Mouse (Mus musculus) embryonic facial prominence, embryonic 12.5 days (tissue): ENCODE data around the gene Mapk11. TPM values are rescaled to one million over a fixed set of nuclear protein-coding genes. Genes with fewer than 3 reads are reported as not detected.

Experiments
- ATAC-seq: fragments of 200-750 bp; cut with Nextera tagmentation; 2 replicates; pipeline ENCODE4 v1.8.0; 2017; ENCODE audit not compliant: insufficient number of reproducible peaks, insufficient read depth, low FRiP score, low TSS enrichment
- H3K27ac ChIP-seq: fragments of 300-500 bp; sonication (generic); 2 replicates; pipeline ENCODE4 v1.5.1; 2016; ENCODE audit warnings: mild to moderate bottlenecking
- H3K27me3 ChIP-seq: fragments of 300-500 bp; sonication (generic); 2 replicates; pipeline ENCODE4 v1.6.1; 2016; ENCODE audit warnings: mild to moderate bottlenecking, moderate library complexity
- H3K36me3 ChIP-seq: fragments of 300-500 bp; sonication (generic); 2 replicates; pipeline ENCODE4 v1.6.1; 2016; ENCODE audit warnings: mild to moderate bottlenecking
- H3K4me1 ChIP-seq: fragments of 300-500 bp; sonication (generic); 2 replicates; pipeline ENCODE4 v1.6.1; 2016
- H3K4me2 ChIP-seq: fragments of 300-500 bp; sonication (generic); replicated peaks from 2 replicates; pipeline ENCODE4 v1.6.1; 2016; ENCODE audit warnings: mild to moderate bottlenecking, moderate library complexity
- H3K4me3 ChIP-seq: fragments of 300-500 bp; sonication (generic); 2 replicates; pipeline ENCODE4 v1.5.1; 2016; ENCODE audit warnings: mild to moderate bottlenecking
- H3K9ac ChIP-seq: fragments of 300-500 bp; sonication (generic); 2 replicates; pipeline ENCODE4 v1.6.1; 2016; ENCODE audit warnings: mild to moderate bottlenecking, moderate library complexity
- H3K9me3 ChIP-seq: fragments of 300-500 bp; sonication (generic); 2 replicates; pipeline ENCODE4 v1.6.1; 2016; ENCODE audit warnings: mild to moderate bottlenecking, moderate library complexity
- WGBS: fragments of 180-500 bp; shearing (Covaris S2); methylation state at CpG from one replicate; pipeline ENCODE4 v1.1.7; 2016; 5-methylcytosine and 5-hydroxymethylcytosine counted together
- polyA plus RNA-seq: library from polyadenylated mRNA; unstranded; fragments of >200 nt; fragmentation: Nextera tagmentation; extraction: Ambion mirVana; gene quantifications from 2 replicates; pipeline ENCODE4 v1.2.1, GENCODE M21; 2016

The Mapk11 gene
- polyA plus RNA-seq, result 14.0 and 16.4 TPM in 2 replicates

- peak within 1 kb of the TSS; percentile 66 for H3K4me3 ChIP-seq
- peaks cover 12% of the 10 kb centered on the region for H3K36me3 ChIP-seq
- peak within 1 kb of the TSS; percentile 69 for H3K27ac ChIP-seq
- H3K27me3 ChIP-seq, result peaks cover 54% of the 10 kb centered on the region
- peak; percentile 31; the same call in 1 of the 2 replicates for ATAC-seq
- WGBS, result under 1% methylated on average over 61 of the region's 61 CpGs
- peak within 1 kb of the TSS; percentile 95 for H3K4me2 ChIP-seq
- H3K9me3 ChIP-seq, result no peaks in the 10 kb centered on the region
- peaks cover 25% of the 10 kb centered on the region for H3K4me1 ChIP-seq
- H3K9ac ChIP-seq, result peak within 1 kb of the TSS; percentile 68
These were observed at the start of gene Mapk11 for GRCm38 (mm10) chr15:89149271-89150040. Gene Mapk11 (minus strand): TSS chr15:89149628.

DNA sequence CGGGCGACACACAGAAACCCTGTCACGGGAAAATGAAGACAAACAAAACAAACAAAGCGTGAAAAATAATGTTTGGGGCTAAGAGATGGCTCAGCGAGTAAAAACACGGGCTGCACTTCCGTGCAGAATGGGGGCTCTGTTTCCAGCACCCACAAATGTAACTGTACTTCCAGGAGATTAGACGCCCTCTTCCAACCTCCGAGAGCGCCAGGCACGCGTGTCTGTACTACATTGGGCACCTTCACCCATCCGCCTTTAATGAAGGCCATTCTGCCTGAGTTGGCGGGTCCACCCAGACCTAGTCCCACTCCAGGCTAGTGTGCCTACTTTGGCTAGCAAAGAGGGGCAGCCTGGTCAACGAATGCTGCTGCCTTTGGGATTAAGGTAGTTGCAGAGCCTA is 47.6 kb upstream of the Mapk11 start:
- no peak for ATAC-seq
- WGBS, result 71% methylated on average over 15 of the region's 15 CpGs
- peak overlapping the region; percentile 97; the same call in 1 of the 2 replicates for H3K27ac ChIP-seq

DNA sequence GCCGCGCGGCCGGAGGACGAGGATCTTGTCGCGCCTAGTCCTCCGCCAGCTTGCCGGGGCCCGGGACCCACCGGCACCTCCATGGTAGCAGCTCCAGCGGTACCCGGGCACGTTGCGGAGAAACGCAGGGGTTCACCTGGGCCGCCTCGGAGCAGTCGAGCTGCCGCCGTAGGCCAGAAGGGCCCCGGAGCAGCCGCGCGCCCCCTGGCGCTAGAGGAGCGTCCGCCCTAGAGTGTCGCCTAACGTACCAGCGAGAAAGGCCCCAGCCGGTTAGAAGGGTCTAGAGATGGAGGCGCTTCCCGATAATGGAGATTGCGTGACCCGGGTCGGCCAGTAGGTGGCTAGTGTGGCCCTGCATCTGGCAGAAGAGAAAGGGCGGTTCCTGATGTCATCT is 46.9 kb upstream of the Mapk11 start, which contains the start of gene Dennd6b:
Gene Dennd6b (minus strand): TSS at position 184 of the 394 bp plus-strand sequence.
- Histone ChIP-seq H3K27me3 (no peaks in the 10 kb centered on the region), H3K9ac (peak within 1 kb of the TSS; percentile 78), H3K36me3 (no peaks in the 10 kb centered on the region), H3K4me1 (peaks cover 13% of the 10 kb centered on the region), H3K4me3 (peak within 1 kb of the TSS; percentile 76), H3K27ac (peak within 1 kb of the TSS; percentile 97), H3K9me3 (no peaks in the 10 kb centered on the region), H3K4me2 (peak within 1 kb of the TSS; percentile 64)
- peak; percentile 98 for ATAC-seq
- WGBS, result 0% methylated on average over 38 of the region's 38 CpGs

More for the DNA sequence above, 47.6 kb upstream of the Mapk11 start:
- Histone ChIP-seq H3K4me3 (peak overlapping the region; percentile 76), H3K9ac (peak overlapping the region; percentile 78), H3K4me1 (peaks cover 13% of the 10 kb centered on the region), H3K36me3 (no peaks in the 10 kb centered on the region), H3K4me2 (peak overlapping the region; percentile 64), H3K27me3 (no peaks in the 10 kb centered on the region), H3K9me3 (no peaks in the 10 kb centered on the region)

DNA sequence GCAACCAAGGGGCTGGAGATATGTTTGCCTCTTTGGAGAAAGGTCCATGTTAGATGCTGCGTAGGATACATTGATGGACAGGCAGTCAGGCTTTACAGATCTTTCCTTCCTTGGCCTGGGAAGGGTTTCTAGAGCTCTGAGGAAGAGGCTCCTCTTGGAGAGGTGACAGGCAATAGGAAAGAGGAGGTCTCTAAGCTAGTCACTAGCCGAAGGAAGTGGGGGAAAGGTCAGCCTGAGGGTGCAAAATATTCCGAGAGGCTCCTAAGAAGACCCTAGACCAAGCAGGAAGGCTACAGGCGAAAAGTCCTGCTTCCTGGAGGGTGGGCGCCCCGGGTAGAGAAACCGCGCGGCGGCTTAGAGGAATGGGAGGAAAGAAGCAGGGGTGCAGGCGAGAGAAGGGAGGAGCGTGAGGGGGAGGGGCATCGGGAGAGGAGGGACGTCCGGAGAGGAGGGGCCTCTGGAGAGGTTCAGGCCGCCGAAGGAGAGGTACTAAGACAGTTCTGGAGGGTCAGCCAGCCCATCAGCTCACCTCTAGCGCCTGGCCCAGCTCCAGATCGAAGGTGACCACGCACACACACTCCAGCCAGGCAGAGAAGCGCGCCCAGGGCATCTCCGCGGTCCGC is 46.4 kb upstream of the Mapk11 start:
- Histone ChIP-seq H3K36me3 (no peaks in the 10 kb centered on the region), H3K4me3 (peak overlapping the region; percentile 76), H3K27me3 (no peaks in the 10 kb centered on the region), H3K4me2 (peak overlapping the region; percentile 64), H3K9me3 (no peaks in the 10 kb centered on the region), H3K9ac (peak overlapping the region; percentile 78), H3K4me1 (peaks cover 13% of the 10 kb centered on the region), H3K27ac (peak overlapping the region; percentile 97)
- ATAC-seq, result peak; percentile 93
- WGBS, result under 1% methylated on average over 25 of the region's 25 CpGs

GRCm38 (mm10) chr15:89195261-89195681 is 45.8 kb upstream of the Mapk11 start:
- H3K27me3 ChIP-seq, result no peaks in the 10 kb centered on the region
- peak overlapping the region; percentile 76 for H3K4me3 ChIP-seq
- peak overlapping the region; percentile 78 for H3K9ac ChIP-seq
- 0 out of 2 replicates have a peak, but pooled peaks have one; percentile 0 for ATAC-seq
- H3K4me2 ChIP-seq, result peak overlapping the region; percentile 64
- peaks cover 13% of the 10 kb centered on the region for H3K4me1 ChIP-seq
- WGBS, result 16% methylated on average over 6 of the region's 6 CpGs
- H3K9me3 ChIP-seq, result no peaks in the 10 kb centered on the region
- H3K36me3 ChIP-seq, result peaks cover 3% of the 10 kb centered on the region; the same call in 1 of the 2 replicates
- H3K27ac ChIP-seq, result peak overlapping the region; percentile 97

DNA sequence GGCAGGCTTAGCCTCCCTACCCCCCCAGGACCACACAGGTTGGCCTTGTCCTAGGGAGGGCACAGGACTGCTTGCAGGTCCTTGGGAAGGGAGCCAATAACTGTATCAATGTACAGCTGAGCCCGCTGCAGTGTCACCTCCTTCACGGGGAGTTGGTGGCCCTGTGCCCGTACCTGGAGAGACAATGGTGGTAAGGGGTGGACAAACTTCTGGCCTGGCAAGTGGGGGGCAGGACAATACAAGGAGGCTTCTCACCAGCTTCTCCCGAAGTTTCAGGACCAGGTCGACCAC is 35.5 kb upstream of the Mapk11 start:
- no peaks in the 10 kb centered on the region for H3K27me3 ChIP-seq
- no peak overlapping the region for H3K27ac ChIP-seq
- no peak for ATAC-seq
- no peak overlapping the region for H3K4me3 ChIP-seq
- H3K4me1 ChIP-seq, result peaks cover 15% of the 10 kb centered on the region
- WGBS, result 85% methylated on average over 5 of the region's 5 CpGs
- H3K9ac ChIP-seq, result no peak overlapping the region
- no peak overlapping the region for H3K4me2 ChIP-seq
- no peaks in the 10 kb centered on the region for H3K9me3 ChIP-seq
- peaks cover 37% of the 10 kb centered on the region for H3K36me3 ChIP-seq

- H3K9ac ChIP-seq, result no peak overlapping the region
- no peak for ATAC-seq
- no peak overlapping the region for H3K4me3 ChIP-seq
- H3K27ac ChIP-seq, result no peak overlapping the region
- H3K9me3 ChIP-seq, result no peaks in the 10 kb centered on the region
- no peaks in the 10 kb centered on the region for H3K27me3 ChIP-seq
- peaks cover 20% of the 10 kb centered on the region for H3K4me1 ChIP-seq
- peaks cover 34% of the 10 kb centered on the region for H3K36me3 ChIP-seq
- no peak overlapping the region for H3K4me2 ChIP-seq
- WGBS, result 52% methylated on average over 5 of the region's 5 CpGs
These were observed 34.9 kb upstream of the Mapk11 start for GRCm38 (mm10) chr15:89184141-89184936.

GRCm38 (mm10) chr15:89182842-89183241 is 33.4 kb upstream of the Mapk11 start:
- no peak for ATAC-seq
- WGBS, result 58% methylated on average over 5 of the region's 5 CpGs
- H3K4me2 ChIP-seq, result no peak overlapping the region
- H3K27ac ChIP-seq, result peak overlapping the region; percentile 61; the same call in 1 of the 2 replicates
- H3K4me1 ChIP-seq, result peaks cover 35% of the 10 kb centered on the region
- no peaks in the 10 kb centered on the region for H3K9me3 ChIP-seq
- no peak overlapping the region for H3K9ac ChIP-seq
- H3K36me3 ChIP-seq, result peaks cover 19% of the 10 kb centered on the region
- H3K27me3 ChIP-seq, result no peaks in the 10 kb centered on the region
- H3K4me3 ChIP-seq, result no peak overlapping the region

DNA sequence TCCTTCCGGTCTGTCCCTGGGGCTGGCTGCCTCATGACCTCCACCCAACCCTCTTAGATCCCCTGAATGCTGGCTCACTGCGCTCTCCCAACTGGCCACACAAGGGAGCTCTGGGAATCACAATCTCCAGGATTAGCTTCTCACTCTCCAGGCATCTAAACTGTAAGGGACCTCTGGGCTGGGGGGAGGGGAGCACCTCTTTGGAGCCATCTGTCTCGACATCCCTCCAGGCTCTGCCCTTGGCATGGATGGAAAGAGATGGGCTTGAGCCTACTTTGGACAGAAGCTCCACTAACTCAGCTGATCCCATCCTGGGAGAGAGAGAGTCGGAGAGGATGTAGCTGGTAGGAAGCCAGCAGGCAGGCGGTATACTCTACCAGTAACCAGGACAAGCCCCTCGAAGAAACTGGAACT is 32.9 kb upstream of the Mapk11 start:
- Histone ChIP-seq H3K9me3 (no peaks in the 10 kb centered on the region), H3K4me3 (no peak overlapping the region), H3K4me2 (0 out of 2 replicates have a peak overlapping the region, but pooled peaks have one; percentile 4), H3K4me1 (peaks cover 40% of the 10 kb centered on the region), H3K9ac (no peak overlapping the region), H3K36me3 (peaks cover 18% of the 10 kb centered on the region), H3K27ac (peak overlapping the region; percentile 61; the same call in 1 of the 2 replicates), H3K27me3 (no peaks in the 10 kb centered on the region)
- 39% methylated on average over 6 of the region's 6 CpGs for WGBS
- ATAC-seq, result no peak

GRCm38 (mm10) chr15:89181561-89182270 is 32.3 kb upstream of the Mapk11 start:
- 67% methylated on average over 10 of the region's 10 CpGs for WGBS
- H3K27ac ChIP-seq, result no peak overlapping the region; the same call in 1 of the 2 replicates
- peak overlapping the region; percentile 88; the same call in 1 of the 2 replicates for H3K4me3 ChIP-seq
- peaks cover 46% of the 10 kb centered on the region for H3K4me1 ChIP-seq
- no peak for ATAC-seq
- peak overlapping the region; percentile 88 for H3K4me2 ChIP-seq
- peaks cover 12% of the 10 kb centered on the region for H3K36me3 ChIP-seq
- H3K9ac ChIP-seq, result no peak overlapping the region
- no peaks in the 10 kb centered on the region for H3K9me3 ChIP-seq
- no peaks in the 10 kb centered on the region for H3K27me3 ChIP-seq
